Mouse (Mus musculus) G1E-ER4 (cell line): Measurements from ENCODE around the gene Cmtm5. TPM values are rescaled to one million over a fixed set of nuclear protein-coding genes. Genes with fewer than 3 reads are reported as not detected.

Source experiments
- GATA1 ChIP-seq: IDR thresholded peaks from one replicate; pipeline ENCODE4 v1.8.0; 2012; ENCODE audit warnings: low read length, inconsistent platforms
- polyA plus RNA-seq: library from polyadenylated mRNA; stranded (reverse); fragments of >175 nt; gene quantifications from 2 replicates; pipeline ENCODE4 v1.2.3, GENCODE M21; 2012

Gene Cmtm5
- polyA plus RNA-seq, 1 experiment, result not detected

GRCm38 (mm10) chr14:54944939-54945338 is 8.9 kb downstream of the Cmtm5 start:
- TF ChIP-seq GATA1, result no peak

GRCm38 (mm10) chr14:54945975-54946704 is 10.1 kb downstream of the Cmtm5 start:
- TF ChIP-seq GATA1, result no peak

GRCm38 (mm10) chr14:54948781-54949180 is 12.7 kb downstream of the Cmtm5 start:
- TF ChIP-seq GATA1, result no peak

GRCm38 (mm10) chr14:54950493-54950892 is 14.4 kb downstream of the Cmtm5 start:
- TF ChIP-seq GATA1, result no peak

- TF ChIP-seq GATA1, result no peak
Measured at GRCm38 (mm10) chr14:54951587-54951986, 15.5 kb downstream of the Cmtm5 start.

- TF ChIP-seq GATA1, result no peak
Measured at GRCm38 (mm10) chr14:54953664-54954206, 17.7 kb downstream of the Cmtm5 start.

- TF ChIP-seq GATA1, result no peak
Measured at GRCm38 (mm10) chr14:54954474-54954873, 18.4 kb downstream of the Cmtm5 start.

- TF ChIP-seq GATA1, result no peak
Measured at GRCm38 (mm10) chr14:54955481-54955880, 19.4 kb downstream of the Cmtm5 start.

GRCm38 (mm10) chr14:54956533-54956932 is 20.5 kb downstream of the Cmtm5 start:
- no peak for TF ChIP-seq GATA1

- no peak for TF ChIP-seq GATA1
Measured at GRCm38 (mm10) chr14:54958503-54958902, 22.4 kb downstream of the Cmtm5 start.

GRCm38 (mm10) chr14:54959197-54959596 is 23.1 kb downstream of the Cmtm5 start:
- TF ChIP-seq GATA1, result no peak

GRCm38 (mm10) chr14:54960769-54961168 is 24.7 kb downstream of the Cmtm5 start:
- TF ChIP-seq GATA1, result no peak

- no peak for TF ChIP-seq GATA1
Measured at GRCm38 (mm10) chr14:54961487-54961886, 25.4 kb downstream of the Cmtm5 start.

- no peak for TF ChIP-seq GATA1
Measured at GRCm38 (mm10) chr14:54962714-54963113, 26.7 kb downstream of the Cmtm5 start.

- TF ChIP-seq GATA1, result no peak
Measured at GRCm38 (mm10) chr14:54963727-54964126, 27.7 kb downstream of the Cmtm5 start.

GRCm38 (mm10) chr14:54965044-54965443 is 29.0 kb downstream of the Cmtm5 start:
- TF ChIP-seq GATA1, result no peak

- no peak for TF ChIP-seq GATA1
Measured at GRCm38 (mm10) chr14:54965631-54966030, 29.6 kb downstream of the Cmtm5 start.

GRCm38 (mm10) chr14:54966320-54966977 is 30.4 kb downstream of the Cmtm5 start, which contains the start of gene Myh6:
Gene Myh6, minus strand, starts transcription at chr14:54966927.
- TF ChIP-seq GATA1, result no peak
